Mouse (Mus musculus) lung, postnatal 10 days (tissue): ENCODE data around the gene Ap2a1.
A peak's percentile ranks its signal among the peaks of the same experiment; 100 is the strongest.

ENCODE experiments used
- DNase-seq: peaks from one replicate; pipeline ENCODE4 v3.0.0; 2021

The Ap2a1 gene

GRCm38 (mm10) chr7:44863210-44863609, 66.1 kb downstream of the Ap2a1 start:
- DNase-seq: no peak

GRCm38 (mm10) chr7:44862434-44862833, 66.9 kb downstream of the Ap2a1 start:
- DNase-seq: no peak

GRCm38 (mm10) chr7:44861429-44861816, 67.9 kb downstream of the Ap2a1 start:
- no peak for DNase-seq

GRCm38 (mm10) chr7:44860576-44861428, 68.5 kb downstream of the Ap2a1 start:
- DNase-seq: peak; percentile 89

DNA sequence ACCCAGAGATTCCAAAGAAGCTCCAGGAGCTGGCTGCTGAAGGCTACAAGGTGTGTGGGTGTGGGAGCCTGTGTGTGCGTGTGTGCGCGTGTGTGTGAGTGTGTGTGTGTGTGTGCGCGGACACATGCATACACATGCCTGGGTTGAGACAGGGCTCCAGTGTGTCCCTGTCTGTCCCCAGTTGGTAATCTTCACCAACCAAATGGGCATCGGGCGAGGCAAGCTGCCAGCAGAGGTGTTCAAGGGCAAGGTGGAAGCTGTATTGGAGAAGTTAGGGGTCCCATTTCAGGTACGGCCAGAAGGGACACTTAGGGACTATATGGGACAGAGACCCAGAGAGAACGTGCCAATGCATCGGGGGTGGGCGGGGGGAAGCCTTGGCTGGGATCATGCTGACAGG, 69.4 kb downstream of the Ap2a1 start:
- DNase-seq: no peak

GRCm38 (mm10) chr7:44857905-44858304, 71.4 kb downstream of the Ap2a1 start:
- DNase-seq: peak; percentile 71

DNA sequence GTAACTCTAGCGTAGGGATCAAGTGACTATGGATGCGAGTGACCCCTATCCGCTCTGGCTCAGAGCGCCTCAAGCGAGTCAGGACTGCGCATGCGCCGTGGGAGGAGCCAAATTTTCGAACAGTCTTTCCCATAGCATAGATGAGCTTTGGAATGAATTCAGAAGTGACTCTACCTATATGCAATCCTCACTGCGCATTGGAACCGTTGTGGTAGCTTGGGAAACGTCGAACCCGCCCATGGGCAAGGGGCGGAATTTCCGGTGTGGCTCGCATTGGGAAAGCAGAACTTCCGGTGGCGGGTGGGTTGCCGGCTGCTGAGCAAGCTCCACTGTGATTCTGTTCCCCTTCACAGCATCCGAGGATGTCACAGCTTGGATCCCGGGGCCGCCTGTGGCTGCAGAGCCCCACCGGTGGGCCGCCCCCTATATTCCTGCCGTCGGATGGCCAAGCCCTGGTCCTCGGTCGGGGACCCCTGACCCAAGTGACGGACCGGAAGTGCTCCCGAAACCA, 72.2 kb downstream of the Ap2a1 start, which contains the start of gene Pnkp:
Pnkp (plus strand) TSS at position 98 of the 511 bp plus-strand sequence.
- peak; percentile 91 for DNase-seq

DNA sequence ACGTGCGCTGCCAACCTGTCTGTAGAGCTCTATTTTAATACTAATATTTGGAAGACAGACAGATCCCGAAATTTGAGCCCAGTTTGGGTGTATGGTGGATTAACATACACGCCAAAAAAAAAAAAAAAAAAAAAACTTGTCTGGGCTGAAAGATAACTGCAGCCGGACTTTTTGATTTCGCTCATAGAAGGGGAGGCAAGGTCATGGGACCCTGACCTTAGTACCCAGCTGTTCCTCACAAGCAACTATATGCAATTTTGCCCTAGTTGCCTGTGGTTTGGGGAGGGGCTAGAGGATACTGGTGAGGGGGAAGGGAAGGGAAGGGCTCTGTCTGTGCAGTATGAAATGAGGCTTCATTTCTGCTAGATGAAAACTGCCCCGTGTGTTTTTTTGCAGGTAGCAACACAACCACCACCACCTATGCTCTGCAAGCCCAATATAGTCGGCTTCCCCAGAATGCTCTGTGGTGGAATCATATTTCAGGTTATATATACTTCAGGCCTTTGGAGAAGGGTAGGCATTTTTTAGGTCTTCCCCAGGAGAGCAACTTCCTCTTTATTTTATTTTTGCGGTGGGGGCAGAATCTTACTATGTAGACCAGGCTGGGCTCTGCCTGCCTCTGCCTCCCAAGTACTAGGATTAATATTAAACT, 72.9 kb downstream of the Ap2a1 start:
- DNase-seq: no peak

GRCm38 (mm10) chr7:44855036-44855435, 74.3 kb downstream of the Ap2a1 start:
- DNase-seq: no peak

DNA sequence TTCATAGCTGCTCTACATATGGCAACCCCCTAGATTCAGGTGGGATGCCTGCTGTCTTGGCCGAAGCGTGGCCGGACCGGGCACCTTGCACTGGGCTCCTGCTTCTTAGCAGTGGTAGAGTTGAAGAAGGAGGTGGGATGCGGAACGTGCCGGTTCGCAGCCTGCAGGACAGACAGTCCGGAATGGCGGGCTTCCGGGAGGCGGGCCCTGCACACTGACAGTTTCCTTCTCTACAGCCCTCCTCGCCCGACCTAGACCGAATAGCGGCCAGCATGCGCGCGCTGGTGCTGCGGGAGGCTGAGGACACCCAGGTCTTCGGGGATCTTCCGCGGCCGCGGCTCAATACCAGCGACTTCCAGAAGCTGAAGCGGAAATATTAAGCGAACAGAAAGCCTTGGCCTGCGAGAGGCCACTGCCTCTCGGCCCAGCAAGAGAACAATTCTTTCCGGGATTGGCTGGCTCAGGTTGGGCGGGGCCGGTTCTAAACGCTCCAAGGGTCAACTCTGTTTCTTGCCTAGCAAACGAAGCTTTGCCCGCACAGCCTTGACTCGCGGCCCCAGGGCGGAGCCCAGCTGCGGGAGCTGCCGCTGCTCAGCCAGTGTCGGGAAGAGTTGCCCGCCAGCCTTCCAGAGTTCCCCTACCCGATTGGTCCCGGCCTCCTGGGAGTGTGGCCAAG, 74.8 kb downstream of the Ap2a1 start:
- peak; percentile 93 for DNase-seq

GRCm38 (mm10) chr7:44853596-44854355, 75.5 kb downstream of the Ap2a1 start:
- DNase-seq: no peak

- no peak for DNase-seq
Measured at GRCm38 (mm10) chr7:44853065-44853464, 76.2 kb downstream of the Ap2a1 start.

GRCm38 (mm10) chr7:44852259-44853027, 76.9 kb downstream of the Ap2a1 start:
- DNase-seq: no peak

- DNase-seq: no peak
Measured at GRCm38 (mm10) chr7:44851625-44852234, 77.6 kb downstream of the Ap2a1 start.

GRCm38 (mm10) chr7:44850789-44851624, 78.3 kb downstream of the Ap2a1 start:
- DNase-seq: no peak
